In the genomic region with DNA sequence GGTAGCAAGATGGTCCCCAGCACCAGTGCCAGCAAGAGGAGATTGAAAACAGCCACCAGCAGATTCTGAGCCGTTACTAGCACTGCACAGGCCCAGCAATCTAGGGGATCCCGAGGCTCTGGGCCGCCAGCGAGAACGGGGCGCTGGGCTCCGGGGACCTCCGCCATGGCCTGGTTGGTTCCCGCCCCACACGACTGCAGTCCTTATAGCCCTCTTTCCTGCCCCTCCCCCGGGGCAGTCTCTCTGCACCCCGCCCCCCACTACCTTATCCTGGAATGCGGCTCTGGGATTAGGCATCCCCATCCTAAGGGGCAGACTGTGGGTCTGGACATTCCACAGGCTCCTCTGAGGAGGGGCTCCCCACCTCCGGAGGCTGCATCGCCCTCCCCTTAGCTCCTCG, we compare ENCODE assay signal across 8 mouse cellular contexts. TPM values are rescaled to one million over a fixed set of nuclear protein-coding genes. Genes with fewer than 3 reads are reported as not detected.
A peak's percentile ranks its signal among the peaks of the same experiment; 100 is the strongest.
DNase-seq lines count a peak whose midpoint lies in the region; ATAC-seq lines count a peak whose summit lies in the region.

Gene Tmem88, minus strand, starts transcription at position 176 of the 400 bp plus-strand sequence.

- ATAC-seq in heart, embryonic 12.5 days (ENCODE audit: insufficient number of reproducible peaks, low FRiP score) = peak; percentile 14; the same call in 1 of the 2 replicates
- ATAC-seq in kidney, embryonic 16.5 days (ENCODE audit: low FRiP score, low TSS enrichment) = no peak

- peak within 1 kb of the TSS; percentile 71 for H3K4me3 ChIP-seq in embryonic facial prominence, embryonic 10.5 days
- H3K4me3 ChIP-seq in heart, embryonic 12.5 days = peak within 1 kb of the TSS; percentile 60
- H3K4me3 ChIP-seq in kidney, embryonic 16.5 days (ENCODE audit: low read length) = peak within 1 kb of the TSS; percentile 82

- peak within 1 kb of the TSS; percentile 93 for H3K27ac ChIP-seq in embryonic facial prominence, embryonic 10.5 days (replicated peaks)
- peak within 1 kb of the TSS; percentile 93 for H3K27ac ChIP-seq in heart, embryonic 12.5 days (ENCODE audit: poor library complexity, severe bottlenecking)
- peak within 1 kb of the TSS; percentile 99 for H3K27ac ChIP-seq in kidney, embryonic 16.5 days (ENCODE audit: low read length)

- peak within 1 kb of the TSS; percentile 82 for H3K9ac ChIP-seq in heart, embryonic 12.5 days
- H3K9ac ChIP-seq in kidney, embryonic 16.5 days (replicated peaks; ENCODE audit: low read length) = peak within 1 kb of the TSS; percentile 98

- WGBS in embryonic facial prominence, embryonic 10.5 days = 3% methylated on average over 16 of the region's 16 CpGs
- 2% methylated on average over 16 of the region's 16 CpGs for WGBS in heart, embryonic 12.5 days
- 10% methylated on average over 16 of the region's 16 CpGs for WGBS in kidney, embryonic 16.5 days

- H3K4me1 ChIP-seq in embryonic facial prominence, embryonic 10.5 days = peaks cover 62% of the 10 kb centered on the region
- H3K4me1 ChIP-seq in heart, embryonic 12.5 days (replicated peaks) = peaks cover 53% of the 10 kb centered on the region
- peaks cover 43% of the 10 kb centered on the region for H3K4me1 ChIP-seq in kidney, embryonic 16.5 days (ENCODE audit: insufficient read depth, low read length)

- peak within 1 kb of the TSS; percentile 76 for H3K4me2 ChIP-seq in heart, embryonic 12.5 days
- peak within 1 kb of the TSS; percentile 80 for H3K4me2 ChIP-seq in kidney, embryonic 16.5 days (replicated peaks; ENCODE audit: low read depth, low read length)

- DNase-seq in thymus, postnatal 14 days = peak; percentile 38
- no peak for DNase-seq in thymus, postnatal 10 days (ENCODE audit: low spot score in 2 of 2)
- peak; percentile 77 for DNase-seq in embryonic facial prominence, embryonic 10.5 days (ENCODE audit: low spot score)
- peak; percentile 50 for DNase-seq in lung, postnatal 36 days
- no peak for DNase-seq in right cerebral cortex, postnatal 14 days
- no peak for DNase-seq in frontal cortex, postnatal 36 days (ENCODE audit: low spot score in 2 of 2)

- H3K9me3 ChIP-seq in embryonic facial prominence, embryonic 10.5 days = no peaks in the 10 kb centered on the region
- H3K9me3 ChIP-seq in heart, embryonic 12.5 days (replicated peaks) = no peaks in the 10 kb centered on the region
- H3K9me3 ChIP-seq in kidney, embryonic 16.5 days (ENCODE audit: low read length) = no peaks in the 10 kb centered on the region

- H3K36me3 ChIP-seq in embryonic facial prominence, embryonic 10.5 days (replicated peaks) = peaks cover 42% of the 10 kb centered on the region
- H3K36me3 ChIP-seq in heart, embryonic 12.5 days = peaks cover 37% of the 10 kb centered on the region
- peaks cover 28% of the 10 kb centered on the region for H3K36me3 ChIP-seq in kidney, embryonic 16.5 days (ENCODE audit: insufficient read depth, low read length)

- peaks cover 18% of the 10 kb centered on the region for H3K27me3 ChIP-seq in embryonic facial prominence, embryonic 10.5 days (replicated peaks; ENCODE audit: low read depth, poor library complexity, severe bottlenecking)
- no peaks in the 10 kb centered on the region; the same call in 1 of the 2 replicates for H3K27me3 ChIP-seq in heart, embryonic 12.5 days (replicated peaks)
- no peaks in the 10 kb centered on the region for H3K27me3 ChIP-seq in kidney, embryonic 16.5 days (ENCODE audit: insufficient read depth, low read length)

RNA-seq across cellular contexts. Expression of gene Tmem88, which starts in this region (rescaled TPM):
- polyA plus RNA-seq in embryonic facial prominence, embryonic 10.5 days (2016; fragmentation: Nextera tagmentation; extraction: Ambion mirVana) = 19.8 and 23.1 TPM in 2 replicates
- polyA plus RNA-seq in heart, embryonic 12.5 days (2016; fragmentation: Nextera tagmentation; extraction: Ambion mirVana) = 34.4 and 35.7 TPM in 2 replicates
- polyA plus RNA-seq in kidney, embryonic 16.5 days (2015; fragmentation: Nextera tagmentation; extraction: Ambion mirVana) = 46.5 and 47.7 TPM in 2 replicates

Comparison
In these comparisons a context has a peak if more than half of its experiments do, and no peak if none do; other contexts are left out.
1. DNase-seq: peak in thymus, postnatal 14 days (single experiment), embryonic facial prominence, embryonic 10.5 days (single experiment) and lung, postnatal 36 days (single experiment); none in thymus, postnatal 10 days (0 of 2), right cerebral cortex, postnatal 14 days (single experiment) and frontal cortex, postnatal 36 days (0 of 2).
2. Peak in every context shown above with its lines, with median percentiles within 50 percentile points of each other: H3K27ac ChIP-seq and H3K4me3 ChIP-seq.